Mouse (Mus musculus) kidney, postnatal 10 days (tissue): ENCODE measurements around the gene Smim24.

Experiments used
- DNase-seq: peaks from one replicate; pipeline ENCODE4 v3.0.0; 2021; ENCODE audit warnings: mixed read lengths

Gene Smim24

GRCm38 (mm10) chr10:81423476-81424245 lies 30.8 kb downstream of the Smim24 start:
- peak; percentile 20 for DNase-seq

DNA sequence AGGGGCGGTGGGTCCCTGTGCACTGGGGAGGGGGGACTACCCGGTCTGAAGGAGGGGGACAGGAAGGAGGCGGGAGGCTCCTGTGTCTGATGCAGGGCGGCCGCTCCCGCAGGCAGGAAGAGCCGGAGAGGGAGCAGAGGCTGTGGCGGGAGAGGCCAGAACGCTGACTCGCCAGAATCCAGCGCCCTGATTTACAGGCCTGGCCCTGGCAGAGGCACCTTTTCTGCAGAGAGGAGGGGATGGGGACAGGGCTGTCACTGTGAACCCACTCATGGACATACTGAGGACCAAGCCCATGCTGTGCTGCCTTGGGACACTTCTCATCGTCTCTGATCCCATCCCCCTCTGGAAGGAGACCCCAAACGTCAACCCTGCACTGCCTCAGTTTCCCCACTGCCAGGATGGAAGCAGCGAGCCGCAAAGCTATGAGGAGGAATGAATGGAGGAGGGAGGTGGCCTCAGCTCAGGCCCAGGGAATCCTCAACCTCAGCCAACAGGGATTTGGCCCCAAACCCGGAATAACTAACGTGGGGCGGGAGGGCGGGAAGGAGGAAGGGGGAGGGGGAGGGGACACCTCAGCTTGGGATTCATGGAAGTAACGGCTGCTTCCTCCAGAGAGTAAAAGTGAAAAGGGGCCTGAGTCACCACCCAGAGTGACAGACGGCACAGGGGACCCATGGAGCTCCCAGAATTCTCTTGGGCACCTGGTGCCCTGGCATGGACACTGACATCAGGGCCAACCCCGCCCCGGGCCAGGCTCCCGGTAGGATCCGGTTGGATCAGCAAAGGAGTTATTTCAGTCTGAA lies 31.6 kb downstream of the Smim24 start:
- peak; percentile 83 for DNase-seq

- DNase-seq, result peak; percentile 65
Measured at GRCm38 (mm10) chr10:81425236-81425850, 32.5 kb downstream of the Smim24 start.

- peak; percentile 70 for DNase-seq
Measured at GRCm38 (mm10) chr10:81426081-81426671, 33.3 kb downstream of the Smim24 start.

- DNase-seq, result peak; percentile 88
Measured at GRCm38 (mm10) chr10:81426897-81427296, 34.0 kb downstream of the Smim24 start.

GRCm38 (mm10) chr10:81427327-81427726 lies 34.5 kb downstream of the Smim24 start:
- DNase-seq, result peak; percentile 25

DNA sequence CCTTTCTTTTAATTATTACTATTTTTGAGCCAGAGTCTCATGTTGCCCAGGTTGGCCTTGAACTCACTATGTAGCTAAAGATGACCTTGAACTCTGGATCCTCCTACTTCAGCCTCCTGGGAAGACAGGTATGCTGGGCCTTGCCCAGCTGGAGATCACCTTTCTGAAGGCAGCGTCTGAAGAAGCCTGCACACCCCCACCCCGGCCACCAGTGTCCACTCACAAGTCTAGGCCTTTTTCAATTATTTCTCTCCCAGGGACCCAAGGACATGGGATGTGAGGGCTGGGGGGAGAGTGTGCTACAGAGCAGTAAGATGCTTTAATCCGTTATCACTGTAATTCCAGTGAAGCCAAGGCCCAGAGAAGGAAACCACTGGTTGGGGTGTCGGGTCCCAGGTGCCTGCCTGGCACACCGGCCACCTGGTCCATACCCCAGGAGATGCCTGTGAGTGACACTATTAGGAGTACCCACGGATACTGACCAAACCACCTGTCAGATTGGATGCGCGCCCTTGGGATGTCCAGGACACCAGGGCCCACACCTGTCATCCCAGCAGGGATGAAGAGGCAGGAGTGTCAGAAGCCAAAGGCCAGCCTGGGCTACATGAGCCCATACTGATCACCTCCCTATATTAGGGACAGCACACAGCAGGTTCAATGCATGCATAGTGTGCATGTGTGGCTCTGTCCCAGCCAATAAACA lies 35.1 kb downstream of the Smim24 start:
- peak; percentile 25 for DNase-seq

GRCm38 (mm10) chr10:81428507-81428870 lies 35.6 kb downstream of the Smim24 start:
- peak; percentile 14 for DNase-seq

DNA sequence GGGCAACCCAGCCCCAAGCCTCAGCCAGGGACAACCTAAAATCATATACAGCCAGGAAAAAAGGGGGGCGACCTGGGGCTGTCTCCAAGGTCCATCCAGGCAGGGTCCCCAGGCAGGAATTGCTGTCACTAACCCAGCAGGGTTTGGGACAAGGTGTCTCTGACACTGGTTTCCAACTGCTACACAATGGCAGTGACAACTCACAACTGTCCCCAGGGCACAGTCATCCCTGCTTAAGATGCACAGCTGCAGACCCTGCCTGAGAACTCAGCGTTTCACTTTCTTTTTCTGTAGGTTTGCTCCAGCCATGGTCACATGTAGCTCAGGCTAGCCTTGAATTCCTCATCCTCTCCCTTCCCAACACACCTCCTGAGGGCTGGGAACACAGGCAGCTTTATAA lies 36.2 kb downstream of the Smim24 start:
- peak; percentile 19 for DNase-seq

GRCm38 (mm10) chr10:81429605-81430061 lies 36.8 kb downstream of the Smim24 start:
- peak; percentile 94 for DNase-seq

- peak; percentile 91 for DNase-seq
Measured at GRCm38 (mm10) chr10:81430141-81430830, 37.4 kb downstream of the Smim24 start.

DNA sequence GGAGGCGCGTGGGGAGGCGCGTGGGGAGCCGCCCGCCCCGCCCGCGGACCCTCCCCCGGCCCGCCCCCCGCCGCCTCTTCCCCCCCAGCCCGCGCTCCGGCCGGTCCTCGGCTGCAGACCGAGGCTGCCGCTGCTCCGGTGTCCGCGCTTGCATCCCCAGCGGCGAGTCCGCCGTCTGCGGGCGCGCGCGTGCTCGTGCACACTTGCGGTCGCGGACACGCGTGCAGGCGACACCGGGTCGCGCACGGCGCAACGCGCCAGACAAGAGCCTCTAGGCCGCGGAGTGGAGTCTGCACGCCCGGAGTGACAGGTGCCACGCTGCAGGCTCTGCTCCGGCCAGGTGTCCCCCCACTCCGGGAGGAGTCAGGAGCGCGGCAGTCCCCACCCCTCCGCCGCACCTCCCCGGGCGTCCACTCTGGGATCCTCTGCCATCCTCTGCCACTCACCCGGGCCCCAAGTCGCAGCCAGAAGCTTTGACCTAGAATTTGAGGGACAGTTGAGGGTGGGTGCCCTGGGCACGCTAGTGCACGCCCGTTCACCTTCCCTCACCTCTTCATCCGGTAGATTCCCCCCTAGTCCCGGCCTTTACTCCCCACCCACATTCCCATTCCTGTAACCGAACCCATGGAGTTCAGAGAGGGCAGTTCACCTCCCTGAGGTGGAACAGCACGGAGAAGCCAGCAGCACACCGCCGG lies 38.1 kb downstream of the Smim24 start:
- peak; percentile 82 for DNase-seq

- DNase-seq, result peak; percentile 86
Measured at GRCm38 (mm10) chr10:81431526-81432168, 38.8 kb downstream of the Smim24 start.

- peak; percentile 48 for DNase-seq
Measured at GRCm38 (mm10) chr10:81432169-81432867, 39.5 kb downstream of the Smim24 start.

- DNase-seq, result peak; percentile 96
Measured at GRCm38 (mm10) chr10:81432868-81433262, 40.0 kb downstream of the Smim24 start.

DNA sequence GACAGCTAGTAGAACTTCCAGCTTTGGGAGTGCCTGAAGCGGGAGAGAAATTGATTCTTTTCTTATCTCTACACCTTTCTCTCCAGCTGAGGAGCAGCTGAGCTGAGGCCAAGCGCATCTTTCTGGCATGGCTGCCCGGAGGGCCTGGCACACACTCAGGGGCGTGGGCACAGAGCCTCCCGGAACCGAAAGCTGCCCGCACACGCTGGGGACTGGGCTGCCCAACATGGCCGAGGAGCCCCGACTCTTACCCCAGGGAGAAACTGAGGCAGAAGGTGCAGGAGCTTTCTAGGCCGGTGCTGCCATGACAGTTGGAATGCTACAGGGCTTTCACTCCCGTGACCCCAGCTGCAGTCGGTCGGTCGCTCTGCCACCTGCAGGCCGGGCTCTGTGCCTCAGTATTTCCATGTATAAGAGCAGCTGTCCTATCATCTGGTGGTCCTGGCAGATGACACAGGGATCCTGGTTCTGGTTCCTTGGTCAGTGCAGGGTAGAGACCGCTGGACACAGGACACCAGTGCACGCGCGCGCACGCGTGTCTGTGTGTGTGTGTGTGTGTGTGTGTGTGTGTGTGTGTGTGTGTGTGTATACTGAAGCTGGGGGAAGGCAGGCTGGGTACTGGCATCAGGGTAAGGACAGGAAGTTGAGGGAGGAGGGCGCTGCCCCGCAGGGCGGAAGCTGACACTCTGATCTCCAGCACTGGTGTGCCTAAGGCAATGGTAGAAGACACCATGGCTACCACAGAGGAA lies 40.9 kb downstream of the Smim24 start:
- peak; percentile 54 for DNase-seq

DNA sequence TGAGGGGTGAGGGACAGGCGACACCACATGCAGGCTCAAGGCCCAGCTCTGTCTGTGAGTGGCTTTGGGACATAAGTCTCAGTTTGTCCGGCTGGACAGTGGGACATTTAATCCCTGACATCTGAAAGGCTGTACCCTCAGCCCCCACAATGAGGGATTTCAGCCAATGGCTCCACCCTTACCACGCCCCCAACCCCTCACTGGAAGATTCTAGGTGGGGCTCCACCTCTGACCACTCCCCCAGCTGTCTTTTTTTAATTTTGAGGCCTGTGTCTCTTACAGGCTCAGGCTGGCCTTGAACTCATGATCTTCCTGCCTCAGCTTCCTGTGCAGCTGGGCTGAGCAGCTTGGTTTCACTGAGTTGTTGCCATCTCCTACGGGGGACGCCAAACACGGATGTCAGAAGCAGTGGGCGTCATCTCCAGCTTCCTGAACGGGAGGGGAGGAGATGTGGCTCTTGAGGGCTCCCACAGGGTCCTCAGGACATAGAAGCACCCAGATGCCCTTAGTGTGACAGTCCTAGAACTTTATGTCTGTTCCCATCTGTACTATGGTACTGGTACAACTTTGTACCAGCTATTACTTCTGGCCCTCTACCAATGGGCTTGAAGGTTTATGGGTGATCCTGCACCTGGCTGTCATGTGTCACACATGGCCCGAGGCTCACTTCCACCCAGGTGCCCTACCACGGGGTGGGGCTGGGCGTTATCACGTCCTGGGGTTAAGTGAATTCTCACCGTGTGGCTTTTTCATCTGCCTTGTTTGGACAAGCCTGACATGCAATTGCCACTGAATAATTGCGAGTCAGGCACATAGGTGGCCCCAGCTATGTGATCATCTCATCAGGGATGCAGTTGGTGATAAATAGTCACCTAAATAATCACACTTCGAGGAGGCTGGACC lies 41.8 kb downstream of the Smim24 start:
- peak; percentile 47 for DNase-seq

DNA sequence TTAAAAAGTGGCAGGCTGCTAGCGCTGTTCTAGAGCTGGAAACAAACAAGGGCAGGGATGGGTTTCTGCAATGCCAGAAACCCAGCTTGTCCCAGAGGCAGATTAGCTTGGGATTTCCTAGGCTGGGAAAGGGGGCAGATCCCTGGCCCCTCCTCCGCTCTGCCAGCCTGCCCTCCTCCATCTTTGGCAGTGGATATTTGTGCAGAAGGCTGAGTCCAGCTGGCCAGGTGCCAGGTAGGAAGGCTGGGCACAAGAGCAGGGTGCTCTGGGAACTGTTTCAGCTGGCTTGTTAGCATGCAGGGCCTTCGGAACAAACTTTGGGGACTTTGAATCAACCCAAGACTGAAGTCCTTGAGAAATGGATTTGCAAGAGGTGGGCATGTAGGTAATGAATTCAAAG lies 42.6 kb downstream of the Smim24 start:
- peak; percentile 90 for DNase-seq
